Mouse (Mus musculus) brain, embryonic 14.5 days (tissue): ENCODE measurements at regions not wholly inside any gene's neighbourhood (a gene's known extent, or its start where the extent isn't known, plus 50 kb on each side); places are given as distances from the start of the nearest gene placed in this dataset.

Experiments
- CTCF ChIP-seq: fragments of 200-500 bp; IDR thresholded peaks from 2 replicates; pipeline ENCODE4 v1.5.1; 2012; ENCODE audit warnings: inconsistent platforms, mild to moderate bottlenecking, moderate library complexity, borderline replicate concordance; ENCODE audit not compliant: insufficient read depth, insufficient read length; ENCODE audit errors: extremely low read depth
- POLR2A ChIP-seq: fragments of 200-500 bp; IDR thresholded peaks from 2 replicates; pipeline ENCODE4 v1.6.1; 2012; ENCODE audit warnings: mild to moderate bottlenecking, inconsistent platforms, borderline replicate concordance; ENCODE audit not compliant: poor library complexity, insufficient read depth, insufficient read length, severe bottlenecking; ENCODE audit errors: extremely low read depth

DNA sequence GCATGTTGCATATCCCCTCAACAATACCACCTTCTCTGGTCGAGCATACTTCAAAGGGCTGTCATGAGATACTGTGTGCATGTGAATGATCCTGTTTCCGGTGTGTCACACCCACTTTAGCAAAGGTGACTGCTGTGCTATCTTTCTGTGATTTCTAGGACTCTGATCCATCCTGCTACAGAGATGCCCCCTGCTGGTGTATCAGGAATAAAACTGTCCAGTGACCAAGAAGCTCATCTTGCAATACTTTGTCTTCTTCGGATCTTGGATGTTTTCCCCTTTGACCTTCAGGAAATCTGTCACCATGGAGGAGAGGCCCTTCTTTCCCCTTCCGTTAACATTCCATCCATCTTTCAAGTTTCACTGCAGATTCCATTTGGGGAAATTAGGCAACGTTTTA is 177.5 kb upstream of the Npvf start:
- no peak for TF ChIP-seq CTCF
- no peak for TF ChIP-seq POLR2A
